Mouse (Mus musculus): ENCODE data around the gene Atp2a1. TPM values are rescaled to one million over a fixed set of nuclear protein-coding genes. Genes with fewer than 3 reads are reported as not detected.

Atp2a1 gene
- total and polyA plus RNA-seq, 2 experiments from 2014 or later, result 0.68 to 0.99 TPM

DNA sequence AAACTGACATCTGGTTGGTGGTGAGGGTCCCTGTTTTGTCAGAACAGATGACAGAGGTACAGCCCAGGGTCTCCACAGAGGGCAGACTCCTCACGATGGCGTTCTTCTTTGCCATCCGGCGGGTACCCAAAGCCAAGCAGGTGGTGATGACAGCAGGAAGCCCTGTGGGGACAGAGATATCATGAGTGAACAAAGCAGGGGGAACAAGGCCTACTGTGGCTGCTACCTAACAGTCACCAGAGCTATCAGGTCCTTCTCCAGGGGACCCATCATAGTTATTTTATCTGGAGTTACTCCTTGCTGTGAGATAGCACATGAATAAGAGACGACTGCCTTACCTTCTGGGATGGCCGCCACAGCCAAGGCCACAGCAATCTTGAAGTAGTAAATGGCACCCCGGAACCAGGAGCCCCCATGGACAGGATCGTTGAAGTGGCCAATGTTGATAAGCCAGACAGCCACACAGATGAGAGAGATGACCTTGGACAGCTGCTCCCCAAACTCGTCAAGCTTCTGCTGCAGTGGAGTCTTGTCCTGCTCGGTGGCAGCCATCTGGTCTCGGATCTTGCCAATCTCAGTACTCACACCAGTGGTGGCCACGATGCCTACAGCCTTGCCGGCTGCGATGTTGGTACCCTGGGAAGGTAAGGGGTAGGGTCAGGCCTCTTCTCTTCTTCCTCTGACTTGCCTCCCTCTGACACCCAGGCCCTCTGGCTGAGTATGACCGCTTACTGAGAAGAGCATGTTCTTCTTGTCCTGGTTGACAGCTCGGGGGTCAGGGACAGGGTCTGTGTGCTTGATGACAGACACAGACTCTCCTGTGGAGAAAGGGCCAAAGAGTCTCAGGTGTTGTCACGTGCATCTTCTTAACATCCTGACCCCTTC lies 6.3 kb downstream of the Atp2a1 start:
- no peak for TF ChIP-seq CTCF (IDR thresholded peaks at IDR 0.05; ENCODE audit: low read depth)
- DNase-seq (ENCODE audit: low spot score), result no peak
- no peak overlapping the region for H3K9ac ChIP-seq (replicated peaks; ENCODE audit: low read length)
- H3K4me2 ChIP-seq (ENCODE audit: low read depth, low read length), result no peak overlapping the region
- H3K36me3 ChIP-seq (ENCODE audit: insufficient read depth, low read length), result no peaks in the 10 kb centered on the region
- no peaks in the 10 kb centered on the region for H3K9me3 ChIP-seq (ENCODE audit: low read length)
- H3K4me1 ChIP-seq (ENCODE audit: insufficient read depth, low read length), result no peaks in the 10 kb centered on the region
- H3K27me3 ChIP-seq (ENCODE audit: insufficient read depth, low read length), result no peaks in the 10 kb centered on the region
- no peak overlapping the region for H3K27ac ChIP-seq
- 83% methylated on average over 17 of the region's 17 CpGs for WGBS
- no peak overlapping the region for H3K4me3 ChIP-seq (ENCODE audit: low read length)
- no peak for ATAC-seq

DNA sequence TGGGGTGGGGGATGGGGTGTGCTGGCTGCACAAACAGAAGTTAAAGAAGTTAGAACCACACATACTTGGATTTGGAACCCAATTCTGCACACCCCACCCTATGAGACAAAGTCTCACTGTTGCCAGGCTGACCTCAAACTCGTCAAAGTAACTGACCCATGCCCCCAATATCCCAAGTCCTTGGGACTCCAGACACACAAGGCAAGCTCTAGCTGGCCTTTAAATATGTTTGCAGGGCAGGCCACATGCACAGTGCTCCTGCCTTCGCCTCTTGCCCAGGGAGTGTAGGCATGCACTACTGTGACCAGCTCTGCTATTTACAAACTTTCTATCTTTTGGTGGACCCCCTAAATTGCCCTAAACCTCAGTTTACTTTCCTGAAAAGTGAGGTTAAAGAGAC lies 7.7 kb downstream of the Atp2a1 start:
- DNase-seq (ENCODE audit: low spot score), result no peak
- no peak overlapping the region for H3K4me3 ChIP-seq (ENCODE audit: low read length)
- H3K9me3 ChIP-seq (ENCODE audit: low read length), result no peaks in the 10 kb centered on the region
- H3K4me1 ChIP-seq (ENCODE audit: insufficient read depth, low read length), result no peaks in the 10 kb centered on the region
- no peak overlapping the region for H3K27ac ChIP-seq
- no peak for ATAC-seq
- TF ChIP-seq CTCF (IDR thresholded peaks at IDR 0.05; ENCODE audit: low read depth), result no peak
- no peaks in the 10 kb centered on the region for H3K27me3 ChIP-seq (ENCODE audit: insufficient read depth, low read length)
- WGBS, result 72% methylated on average over 2 of the region's 2 CpGs
- no peak overlapping the region for H3K4me2 ChIP-seq (ENCODE audit: low read depth, low read length)
- no peaks in the 10 kb centered on the region for H3K36me3 ChIP-seq (ENCODE audit: insufficient read depth, low read length)
- H3K9ac ChIP-seq (replicated peaks; ENCODE audit: low read length), result no peak overlapping the region

DNA sequence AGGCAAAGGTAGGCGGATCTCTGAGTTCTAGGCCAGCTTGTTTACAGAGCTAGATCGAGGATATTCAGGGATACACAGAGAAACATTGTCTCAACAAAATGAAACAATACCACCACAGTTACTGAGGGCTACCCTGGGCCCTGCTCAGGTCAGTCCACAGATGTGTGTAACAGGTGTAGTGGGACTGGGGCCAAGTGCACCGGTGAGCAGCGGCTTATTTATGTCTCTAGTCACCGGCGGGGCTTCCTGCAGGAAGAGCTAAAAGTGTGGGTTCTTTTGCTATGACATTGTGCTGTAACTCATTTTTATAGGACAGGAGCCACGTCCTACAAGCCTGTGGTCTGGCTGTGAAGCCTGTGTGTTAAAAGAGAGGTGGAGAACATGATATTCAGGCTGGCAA lies 9.0 kb downstream of the Atp2a1 start:
- Histone ChIP-seq H3K36me3 (ENCODE audit: insufficient read depth, low read length) (no peaks in the 10 kb centered on the region), H3K4me3 (ENCODE audit: low read length) (no peak overlapping the region), H3K4me2 (ENCODE audit: low read depth, low read length) (no peak overlapping the region), H3K27me3 (ENCODE audit: insufficient read depth, low read length) (no peaks in the 10 kb centered on the region), H3K4me1 (ENCODE audit: insufficient read depth, low read length) (no peaks in the 10 kb centered on the region), H3K9ac (replicated peaks; ENCODE audit: low read length) (no peak overlapping the region), H3K9me3 (ENCODE audit: low read length) (no peaks in the 10 kb centered on the region), H3K27ac (no peak overlapping the region)
- 78% methylated on average over 7 of the region's 7 CpGs for whole genome bisulfite sequencing
- TF ChIP-seq CTCF (IDR thresholded peaks at IDR 0.05; ENCODE audit: low read depth), result no peak
- DNase-seq (ENCODE audit: low spot score), result no peak
- no peak for ATAC-seq

DNA sequence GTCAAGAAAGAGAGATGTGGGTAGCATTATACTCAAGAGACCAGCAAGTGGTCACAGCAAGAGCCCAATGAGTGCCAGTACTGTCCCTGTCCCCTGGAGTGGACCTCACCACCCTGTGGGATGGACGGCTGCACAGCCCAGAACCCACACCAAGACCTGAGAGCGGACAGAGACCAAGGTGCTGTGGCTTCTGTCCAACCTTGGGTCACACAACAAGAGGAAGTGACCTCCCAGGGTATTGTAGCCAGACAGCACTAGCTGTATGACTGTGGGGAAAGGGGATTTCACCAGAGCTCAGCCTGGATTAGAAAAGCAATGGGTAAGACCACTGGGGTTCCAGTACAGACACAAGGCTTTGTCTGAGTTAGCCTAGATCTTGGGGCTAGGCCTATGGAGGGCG lies 10.7 kb downstream of the Atp2a1 start:
- H3K36me3 ChIP-seq (ENCODE audit: insufficient read depth, low read length), result no peaks in the 10 kb centered on the region
- 93% methylated on average over 3 of the region's 3 CpGs for WGBS

DNA sequence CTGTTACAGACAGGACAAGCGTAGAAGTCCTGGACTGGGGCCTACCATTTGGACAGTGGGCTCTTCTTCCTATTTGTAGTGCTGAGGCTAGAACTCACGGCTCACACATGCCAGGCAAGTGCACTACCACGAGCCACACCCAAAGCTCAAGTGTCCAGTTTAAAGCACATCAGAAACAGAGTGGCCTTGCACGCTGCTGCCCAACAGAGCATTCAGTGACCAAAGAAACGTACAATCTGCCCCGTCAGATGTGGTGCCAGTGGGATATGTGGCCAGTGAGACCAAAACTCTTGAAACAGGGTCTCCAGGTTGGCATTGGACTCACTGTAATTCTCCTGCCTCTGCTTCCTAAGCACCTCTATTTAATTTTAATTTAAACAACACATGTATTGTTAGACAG lies 12.3 kb downstream of the Atp2a1 start:
- H3K36me3 ChIP-seq (ENCODE audit: insufficient read depth, low read length), result peaks cover 8% of the 10 kb centered on the region; the same call in 1 of the 2 replicates
- WGBS, result 82% methylated on average over 6 of the region's 6 CpGs
- H3K4me1 ChIP-seq (ENCODE audit: insufficient read depth, low read length), result no peaks in the 10 kb centered on the region
- H3K9me3 ChIP-seq (ENCODE audit: low read length), result no peaks in the 10 kb centered on the region
- H3K27me3 ChIP-seq (ENCODE audit: insufficient read depth, low read length), result no peaks in the 10 kb centered on the region
- H3K4me2 ChIP-seq (ENCODE audit: low read depth, low read length), result no peak overlapping the region
- H3K9ac ChIP-seq (replicated peaks; ENCODE audit: low read length), result no peak overlapping the region
- H3K4me3 ChIP-seq (ENCODE audit: low read length), result no peak overlapping the region
- ATAC-seq (no peak), DNase-seq (ENCODE audit: low spot score) (no peak)
- no peak for TF ChIP-seq CTCF (IDR thresholded peaks at IDR 0.05; ENCODE audit: low read depth)
- no peak overlapping the region for H3K27ac ChIP-seq

More for the DNA sequence above, 10.7 kb downstream of the Atp2a1 start:
- H3K27me3 ChIP-seq (ENCODE audit: insufficient read depth, low read length), result no peaks in the 10 kb centered on the region
- no peaks in the 10 kb centered on the region for H3K4me1 ChIP-seq (ENCODE audit: insufficient read depth, low read length)
- no peak overlapping the region for H3K4me2 ChIP-seq (ENCODE audit: low read depth, low read length)
- no peak for TF ChIP-seq CTCF (IDR thresholded peaks at IDR 0.05; ENCODE audit: low read depth)
- no peak overlapping the region for H3K9ac ChIP-seq (replicated peaks; ENCODE audit: low read length)
- ATAC-seq, result no peak
- DNase-seq (ENCODE audit: low spot score), result no peak
- H3K4me3 ChIP-seq (ENCODE audit: low read length), result no peak overlapping the region
- H3K27ac ChIP-seq, result no peak overlapping the region
- H3K9me3 ChIP-seq (ENCODE audit: low read length), result no peaks in the 10 kb centered on the region

DNA sequence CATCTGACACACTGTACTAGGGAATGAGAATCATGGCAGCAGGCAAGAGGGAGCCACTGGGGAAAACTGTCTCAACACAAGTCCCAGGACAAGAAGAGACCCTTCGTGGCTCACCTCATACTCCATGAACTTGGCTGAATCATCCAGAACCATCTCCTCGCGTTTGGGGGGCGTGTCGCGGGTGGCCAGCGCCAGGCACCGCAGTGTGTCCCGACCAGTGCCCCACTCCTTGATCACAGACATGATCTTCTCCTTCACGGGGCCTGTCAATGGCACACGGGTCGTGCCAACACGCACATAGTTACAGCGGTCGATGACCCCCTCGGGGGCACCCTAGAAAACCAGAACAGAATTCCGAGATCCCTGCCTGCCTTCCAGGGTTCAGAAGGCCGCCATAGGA lies 12.9 kb downstream of the Atp2a1 start:
- Histone ChIP-seq H3K36me3 (ENCODE audit: insufficient read depth, low read length) (peaks cover 14% of the 10 kb centered on the region; the same call in 1 of the 2 replicates), H3K9me3 (ENCODE audit: low read length) (no peaks in the 10 kb centered on the region), H3K27me3 (ENCODE audit: insufficient read depth, low read length) (no peaks in the 10 kb centered on the region), H3K4me1 (ENCODE audit: insufficient read depth, low read length) (no peaks in the 10 kb centered on the region), H3K4me3 (ENCODE audit: low read length) (no peak overlapping the region), H3K27ac (no peak overlapping the region), H3K9ac (replicated peaks; ENCODE audit: low read length) (no peak overlapping the region), H3K4me2 (ENCODE audit: low read depth, low read length) (no peak overlapping the region)
- no peak for TF ChIP-seq CTCF (IDR thresholded peaks at IDR 0.05; ENCODE audit: low read depth)
- WGBS, result 91% methylated on average over 18 of the region's 18 CpGs
- ATAC-seq, result no peak
- DNase-seq (ENCODE audit: low spot score), result no peak

DNA sequence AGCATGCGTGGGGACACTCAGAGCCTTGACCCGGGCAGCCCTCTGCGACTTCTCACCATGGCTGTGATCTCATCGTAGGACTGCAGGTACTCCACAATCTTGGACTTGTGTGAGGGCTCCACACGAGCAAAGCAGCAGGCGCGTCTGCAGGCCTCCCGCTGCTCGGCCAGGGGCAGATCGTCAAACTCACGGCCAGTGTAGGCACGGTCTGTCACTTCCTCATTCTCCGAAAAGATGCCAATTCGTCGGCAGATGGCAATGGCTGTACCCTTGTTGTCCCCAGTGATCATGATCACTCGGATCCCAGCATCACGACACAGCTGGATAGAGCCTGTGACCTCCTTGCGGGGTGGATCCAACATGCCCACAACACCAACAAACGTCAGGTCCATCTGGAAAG lies 14.4 kb downstream of the Atp2a1 start:
- WGBS, result 83% methylated on average over 19 of the region's 19 CpGs
- Histone ChIP-seq H3K4me3 (ENCODE audit: low read length) (no peak overlapping the region), H3K4me2 (ENCODE audit: low read depth, low read length) (no peak overlapping the region), H3K27ac (no peak overlapping the region), H3K36me3 (ENCODE audit: insufficient read depth, low read length) (peaks cover 20% of the 10 kb centered on the region; the same call in 1 of the 2 replicates), H3K9me3 (ENCODE audit: low read length) (no peaks in the 10 kb centered on the region), H3K4me1 (ENCODE audit: insufficient read depth, low read length) (no peaks in the 10 kb centered on the region), H3K27me3 (ENCODE audit: insufficient read depth, low read length) (no peaks in the 10 kb centered on the region), H3K9ac (replicated peaks; ENCODE audit: low read length) (no peak overlapping the region)
- DNase-seq (ENCODE audit: low spot score) (no peak), ATAC-seq (no peak)
- TF ChIP-seq CTCF (IDR thresholded peaks at IDR 0.05; ENCODE audit: low read depth), result no peak

Measured in hindbrain, postnatal 0 days (tissue).